Mouse (Mus musculus): ENCODE data around the gene Fubp1.

The Fubp1 gene

GRCm38 (mm10) chr3:152209967-152210634 lies at the start of gene Fubp1, which contains the start of gene Dnajb4:
Gene Fubp1 (plus strand): TSS chr3:152210422.
Gene Dnajb4 (minus strand): TSS chr3:152210302.
- peak; percentile 99 for DNase-seq

GRCm38 (mm10) chr3:152160607-152161006 lies 49.6 kb upstream of the Fubp1 start:
- DNase-seq: no peak

- no peak for DNase-seq
These were observed 46.9 kb upstream of the Fubp1 start for GRCm38 (mm10) chr3:152163320-152163719.

GRCm38 (mm10) chr3:152165014-152165350 lies 45.2 kb upstream of the Fubp1 start:
- no peak for DNase-seq

- peak; percentile 57 for DNase-seq
These were observed 44.7 kb upstream of the Fubp1 start for GRCm38 (mm10) chr3:152165351-152166098.

GRCm38 (mm10) chr3:152166099-152166423 lies 44.2 kb upstream of the Fubp1 start, which contains the start of gene Gipc2:
Gene Gipc2 (minus strand): TSS chr3:152166230.
- DNase-seq: no peak

GRCm38 (mm10) chr3:152166699-152167451 lies 43.3 kb upstream of the Fubp1 start:
- peak; percentile 66 for DNase-seq

GRCm38 (mm10) chr3:152168007-152168406 lies 42.2 kb upstream of the Fubp1 start:
- no peak for DNase-seq

GRCm38 (mm10) chr3:152170407-152170806 lies 39.8 kb upstream of the Fubp1 start:
- DNase-seq: no peak

GRCm38 (mm10) chr3:152171236-152171635 lies 39.0 kb upstream of the Fubp1 start:
- DNase-seq: no peak

GRCm38 (mm10) chr3:152171862-152172261 lies 38.4 kb upstream of the Fubp1 start:
- no peak for DNase-seq

- no peak for DNase-seq
These were observed 37.8 kb upstream of the Fubp1 start for GRCm38 (mm10) chr3:152172322-152172935.

- DNase-seq: no peak
These were observed 31.4 kb upstream of the Fubp1 start for GRCm38 (mm10) chr3:152178816-152179215.

GRCm38 (mm10) chr3:152179285-152179684 lies 30.9 kb upstream of the Fubp1 start:
- DNase-seq: no peak

- DNase-seq: no peak
These were observed 29.6 kb upstream of the Fubp1 start for GRCm38 (mm10) chr3:152180624-152181023.

GRCm38 (mm10) chr3:152183522-152183921 lies 26.7 kb upstream of the Fubp1 start:
- DNase-seq: no peak

- DNase-seq: no peak
These were observed 24.1 kb upstream of the Fubp1 start for GRCm38 (mm10) chr3:152186106-152186505.

GRCm38 (mm10) chr3:152189306-152189705 lies 20.9 kb upstream of the Fubp1 start:
- DNase-seq: no peak

- DNase-seq: no peak
These were observed 19.3 kb upstream of the Fubp1 start for GRCm38 (mm10) chr3:152190679-152191477.

- DNase-seq: no peak
These were observed 18.4 kb upstream of the Fubp1 start for GRCm38 (mm10) chr3:152191791-152192237.

GRCm38 (mm10) chr3:152192238-152192931 lies 17.8 kb upstream of the Fubp1 start:
- peak; percentile 52 for DNase-seq

GRCm38 (mm10) chr3:152193177-152193576 lies 17.0 kb upstream of the Fubp1 start:
- no peak for DNase-seq
